Mouse (Mus musculus): ENCODE measurements around the gene Ccdc85c.

The Ccdc85c gene

GRCm38 (mm10) chr12:108265831-108266619, 9.2 kb downstream of the Ccdc85c start:
- peak; percentile 64 to 70 for DNase-seq

GRCm38 (mm10) chr12:108264918-108265317, 10.3 kb downstream of the Ccdc85c start:
- no peak for DNase-seq

GRCm38 (mm10) chr12:108260950-108261349, 14.3 kb downstream of the Ccdc85c start:
- DNase-seq: no peak

GRCm38 (mm10) chr12:108259322-108260049, 15.7 kb downstream of the Ccdc85c start:
- no peak for DNase-seq

- no peak for DNase-seq
Measured at GRCm38 (mm10) chr12:108256734-108257133, 18.5 kb downstream of the Ccdc85c start.

- no peak for DNase-seq
Measured at GRCm38 (mm10) chr12:108255960-108256359, 19.3 kb downstream of the Ccdc85c start.

GRCm38 (mm10) chr12:108255511-108255919, 19.7 kb downstream of the Ccdc85c start:
- DNase-seq: peak; percentile 65 to 73

- no peak for DNase-seq
Measured at GRCm38 (mm10) chr12:108253042-108253441, 22.2 kb downstream of the Ccdc85c start.

- DNase-seq: no peak
Measured at GRCm38 (mm10) chr12:108251825-108252542, 23.2 kb downstream of the Ccdc85c start.

GRCm38 (mm10) chr12:108251034-108251792, 24.0 kb downstream of the Ccdc85c start:
- DNase-seq: no peak

GRCm38 (mm10) chr12:108249522-108249921, 25.7 kb downstream of the Ccdc85c start:
- no peak for DNase-seq

GRCm38 (mm10) chr12:108249019-108249418, 26.2 kb downstream of the Ccdc85c start:
- no peak for DNase-seq

- DNase-seq: peak in 1 of 2 experiments; percentile 53
Measured at GRCm38 (mm10) chr12:108246759-108247500, 28.3 kb downstream of the Ccdc85c start.

- DNase-seq: no peak
Measured at GRCm38 (mm10) chr12:108245579-108245978, 29.6 kb downstream of the Ccdc85c start.

- DNase-seq: peak; percentile 78 to 80
Measured at GRCm38 (mm10) chr12:108244778-108245177, 30.4 kb downstream of the Ccdc85c start.

- DNase-seq: no peak
Measured at GRCm38 (mm10) chr12:108242243-108242745, 32.9 kb downstream of the Ccdc85c start.

- no peak for DNase-seq
Measured at GRCm38 (mm10) chr12:108241626-108242025, 33.6 kb downstream of the Ccdc85c start.

- DNase-seq: peak; percentile 60 to 66
Measured at GRCm38 (mm10) chr12:108240953-108241588, 34.2 kb downstream of the Ccdc85c start.

GRCm38 (mm10) chr12:108240401-108240890, 34.8 kb downstream of the Ccdc85c start:
- no peak for DNase-seq

- peak; percentile 59 to 77 for DNase-seq
Measured at GRCm38 (mm10) chr12:108239441-108239840, 35.8 kb downstream of the Ccdc85c start.
